Mouse (Mus musculus) intestine, postnatal 0 days (tissue): ENCODE data around the gene Angptl8. TPM values are rescaled to one million over a fixed set of nuclear protein-coding genes. Genes with fewer than 3 reads are reported as not detected.
"Not testable (repeated sequence)": the region's sequence is repeated elsewhere in the genome, so short reads cannot be mapped to it uniquely, and the experiment has no call there.

Experiments used
- ATAC-seq: fragments of 200-750 bp; cut with Nextera tagmentation; 2 replicates; pipeline ENCODE4 v1.8.0; 2017; ENCODE audit warnings: mild to moderate bottlenecking, moderate TSS enrichment, moderate library complexity
- H3K27ac ChIP-seq: fragments of 300-500 bp; sonication (generic); 2 replicates; pipeline ENCODE4 v1.5.1; 2014; ENCODE audit warnings: mild to moderate bottlenecking, low read depth, low read length, moderate library complexity
- H3K27me3 ChIP-seq: fragments of 300-500 bp; sonication (generic); replicated peaks from 2 replicates; pipeline ENCODE4 v1.6.1; 2014; ENCODE audit warnings: low read length, mixed read lengths; ENCODE audit not compliant: control insufficient read depth, insufficient read depth
- H3K36me3 ChIP-seq: fragments of 300-500 bp; sonication (generic); 2 replicates; pipeline ENCODE4 v1.6.1; 2014; ENCODE audit warnings: mild to moderate bottlenecking, moderate library complexity; ENCODE audit not compliant: control insufficient read depth, insufficient read depth
- H3K4me1 ChIP-seq: fragments of 300-500 bp; sonication (generic); replicated peaks from 2 replicates; pipeline ENCODE4 v1.6.1; 2014; ENCODE audit warnings: antibody characterized with exemption, low read length, mixed read lengths; ENCODE audit not compliant: control insufficient read depth, insufficient read depth
- H3K4me2 ChIP-seq: fragments of 300-500 bp; sonication (generic); replicated peaks from 2 replicates; pipeline ENCODE4 v1.6.1; 2014; ENCODE audit warnings: low read depth, mild to moderate bottlenecking, moderate library complexity
- H3K4me3 ChIP-seq: fragments of 300-500 bp; sonication (generic); 2 replicates; pipeline ENCODE4 v1.5.1; 2014; ENCODE audit warnings: low read depth, low read length
- H3K9ac ChIP-seq: fragments of 300-500 bp; sonication (generic); 2 replicates; pipeline ENCODE4 v1.6.1; 2014; ENCODE audit warnings: mild to moderate bottlenecking, low read depth, low read length
- H3K9me3 ChIP-seq: fragments of 300-500 bp; sonication (generic); 2 replicates; pipeline ENCODE4 v1.6.1; 2016; ENCODE audit warnings: mixed run types; ENCODE audit not compliant: control insufficient read depth
- CTCF ChIP-seq: sonication (generic); IDR thresholded peaks from 2 replicates; pipeline ENCODE4 v1.5.1; 2016; ENCODE audit warnings: low read depth, mild to moderate bottlenecking, control low read depth, antibody characterized with exemption, moderate library complexity
- WGBS: fragments of 180-500 bp; shearing (Covaris S2); extraction: QIAGEN DNeasy Blood & Tissue Kit; methylation state at CpG from one replicate; pipeline ENCODE4 v1.1.7; 2014; 5-methylcytosine and 5-hydroxymethylcytosine counted together
- polyA plus RNA-seq: library from polyadenylated mRNA; unstranded; fragments of >200 nt; fragmentation: Nextera tagmentation; extraction: Ambion mirVana; gene quantifications from 2 replicates; pipeline ENCODE4 v1.2.1, GENCODE M21; 2015

The Angptl8 gene
- 15.9 and 21.1 TPM in 2 replicates for polyA plus RNA-seq

DNA sequence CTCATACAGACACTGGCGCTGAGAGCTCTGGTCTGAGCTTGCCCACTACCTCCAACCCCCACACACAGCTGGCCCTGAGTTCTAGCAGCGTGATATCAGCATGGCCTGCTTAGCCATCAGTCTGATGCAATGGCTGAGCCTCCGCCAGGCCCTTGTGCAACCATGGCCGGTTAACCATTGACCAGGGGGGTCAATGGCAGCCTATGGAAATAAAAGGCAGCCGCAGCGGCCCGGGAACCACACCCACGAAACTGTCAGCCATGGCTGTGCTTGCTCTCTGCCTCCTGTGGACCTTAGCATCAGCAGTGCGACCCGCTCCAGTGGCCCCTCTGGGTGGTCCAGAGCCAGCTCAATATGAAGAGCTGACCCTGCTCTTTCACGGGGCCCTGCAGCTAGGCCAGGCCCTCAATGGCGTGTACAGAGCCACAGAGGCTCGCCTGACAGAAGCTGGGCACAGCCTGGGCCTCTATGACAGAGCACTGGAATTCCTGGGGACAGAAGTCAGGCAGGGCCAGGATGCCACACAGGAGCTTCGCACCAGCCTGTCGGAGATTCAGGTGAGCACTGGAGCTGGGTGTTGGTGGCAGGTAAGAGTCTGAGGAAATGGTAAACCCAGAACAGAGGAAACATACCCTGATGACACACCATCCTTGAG, at the start of gene Angptl8:
Gene Angptl8, plus strand, starts transcription at position 253 of the 655 bp plus-strand sequence.
- H3K4me2 ChIP-seq: peak within 1 kb of the TSS; percentile 63
- H3K4me1 ChIP-seq: no peaks in the 10 kb centered on the region
- no peaks in the 10 kb centered on the region for H3K9me3 ChIP-seq
- 41% methylated on average over 15 of the region's 15 CpGs for WGBS
- H3K4me3 ChIP-seq: peak within 1 kb of the TSS; percentile 29
- peak; percentile 84 for ATAC-seq
- H3K27me3 ChIP-seq: no peaks in the 10 kb centered on the region
- peak within 1 kb of the TSS; percentile 77 for H3K27ac ChIP-seq
- no peak for TF ChIP-seq CTCF
- H3K9ac ChIP-seq: peak within 1 kb of the TSS; percentile 45
- H3K36me3 ChIP-seq: peaks cover 65% of the 10 kb centered on the region

DNA sequence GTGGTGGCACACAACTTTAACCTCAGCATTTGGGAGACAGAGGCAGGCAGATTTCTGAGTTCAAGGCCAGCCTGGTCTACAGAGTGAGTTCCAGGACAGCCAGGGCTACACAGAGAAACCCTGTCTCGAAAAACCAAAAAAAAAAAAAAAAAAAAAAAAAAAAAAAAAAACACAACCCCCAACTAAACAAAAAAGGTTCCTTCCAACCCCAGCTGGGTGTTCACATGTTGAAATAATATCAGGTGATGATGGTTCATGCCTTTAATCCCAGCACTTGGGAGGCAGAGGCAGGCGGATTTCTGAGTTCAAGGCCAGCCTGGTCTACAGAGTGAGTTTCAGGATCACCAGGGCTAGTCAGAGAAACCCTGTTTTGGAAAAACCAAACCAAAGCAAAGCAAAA, 49.0 kb upstream of the Angptl8 start:
- H3K4me3 ChIP-seq, H3K36me3 ChIP-seq: not testable (repeated sequence)
- WGBS: 80% methylated on average over 1 of the region's 2 CpGs

GRCm38 (mm10) chr9:21786906-21787305, 48.4 kb upstream of the Angptl8 start:
- peak; percentile 51; the same call in 1 of the 2 replicates for ATAC-seq
- 9% methylated on average over 6 of the region's 6 CpGs for WGBS
- Histone ChIP-seq H3K4me1 (no peaks in the 10 kb centered on the region), H3K36me3 (peaks cover 6% of the 10 kb centered on the region), H3K9me3 (no peaks in the 10 kb centered on the region), H3K4me2 (no peak overlapping the region), H3K9ac (no peak overlapping the region), H3K4me3 (no peak overlapping the region), H3K27ac (no peak overlapping the region), H3K27me3 (no peaks in the 10 kb centered on the region)
- TF ChIP-seq CTCF: peak; percentile 84

More for the DNA sequence above, 49.0 kb upstream of the Angptl8 start:
- not testable (repeated sequence) for H3K9me3 ChIP-seq, H3K4me2 ChIP-seq, H3K27ac ChIP-seq, H3K9ac ChIP-seq, H3K4me1 ChIP-seq, H3K27me3 ChIP-seq, ATAC-seq

GRCm38 (mm10) chr9:21787654-21788053, 47.7 kb upstream of the Angptl8 start:
- 68% methylated on average over 5 of the region's 5 CpGs for WGBS
- no peaks in the 10 kb centered on the region for H3K9me3 ChIP-seq
- ATAC-seq: no peak
- no peaks in the 10 kb centered on the region for H3K4me1 ChIP-seq
- no peak overlapping the region for H3K9ac ChIP-seq
- peaks cover 7% of the 10 kb centered on the region for H3K36me3 ChIP-seq
- no peak for TF ChIP-seq CTCF
- no peak overlapping the region for H3K4me3 ChIP-seq
- no peaks in the 10 kb centered on the region for H3K27me3 ChIP-seq
- H3K27ac ChIP-seq: no peak overlapping the region
- H3K4me2 ChIP-seq: no peak overlapping the region

DNA sequence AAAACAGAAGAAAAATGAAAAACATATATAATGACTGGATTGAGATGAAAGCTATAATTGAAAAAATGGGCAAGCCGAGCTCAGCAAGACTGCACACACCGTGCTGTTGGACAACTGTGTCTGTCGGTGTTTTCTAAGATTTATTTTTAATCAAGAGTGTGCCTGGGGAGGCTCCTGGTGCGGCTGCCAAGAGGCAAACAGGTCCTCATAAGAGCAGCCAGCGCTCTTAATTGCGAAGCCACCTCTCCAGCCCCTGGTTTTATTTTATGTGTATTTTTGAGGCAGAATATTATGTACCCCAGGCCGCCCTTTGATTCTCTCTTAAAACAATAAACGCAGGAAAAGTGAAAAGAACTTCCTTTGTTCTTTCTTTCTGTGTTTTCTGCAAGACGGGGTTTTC, 47.1 kb upstream of the Angptl8 start:
- Histone ChIP-seq H3K4me2 (no peak overlapping the region), H3K27ac (no peak overlapping the region), H3K27me3 (no peaks in the 10 kb centered on the region), H3K4me1 (no peaks in the 10 kb centered on the region), H3K9me3 (no peaks in the 10 kb centered on the region), H3K4me3 (no peak overlapping the region), H3K36me3 (peaks cover 12% of the 10 kb centered on the region), H3K9ac (no peak overlapping the region)
- no peak for ATAC-seq
- 71% methylated on average over 9 of the region's 9 CpGs for WGBS
- TF ChIP-seq CTCF: no peak

DNA sequence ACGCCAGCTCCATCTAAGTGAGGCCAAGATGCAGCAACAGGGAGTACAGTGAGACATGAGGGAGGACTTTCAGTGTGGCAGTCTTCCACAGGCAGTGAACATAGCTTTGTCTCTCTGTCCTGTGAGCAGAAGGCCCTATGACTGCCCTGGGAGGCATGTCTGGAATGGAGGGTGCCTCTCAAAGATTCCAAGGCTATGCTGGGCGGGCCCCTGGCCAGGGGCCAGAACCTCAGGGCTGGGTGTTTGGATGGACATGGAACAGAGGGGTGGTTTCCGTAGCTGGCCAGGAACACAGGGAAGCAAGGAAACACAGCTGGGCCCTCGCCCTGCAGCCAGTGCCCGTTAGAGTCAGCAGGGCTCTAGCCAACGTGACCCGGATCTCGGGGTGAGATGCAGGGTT, 43.4 kb upstream of the Angptl8 start:
- 49% methylated on average over 8 of the region's 8 CpGs for WGBS
- H3K4me1 ChIP-seq: no peaks in the 10 kb centered on the region
- H3K27ac ChIP-seq: no peak overlapping the region
- H3K36me3 ChIP-seq: peaks cover 37% of the 10 kb centered on the region
- no peaks in the 10 kb centered on the region for H3K27me3 ChIP-seq
- H3K4me2 ChIP-seq: peak overlapping the region; percentile 24; the same call in 1 of the 2 replicates
- no peak overlapping the region for H3K4me3 ChIP-seq
- no peak for TF ChIP-seq CTCF
- no peak for ATAC-seq
- H3K9ac ChIP-seq: no peak overlapping the region
- no peaks in the 10 kb centered on the region for H3K9me3 ChIP-seq
